Mouse (Mus musculus) embryonic fibroblast, embryonic 13.5 days (primary cell): ENCODE results near the gene Vangl2.

Source experiments
- CTCF ChIP-seq: IDR thresholded peaks from 2 replicates; pipeline ENCODE4 v1.5.1; 2011; ENCODE audit warnings: mild to moderate bottlenecking, control low read depth, low read length, moderate library complexity, borderline replicate concordance; ENCODE audit not compliant: insufficient read depth
- POLR2A ChIP-seq: IDR thresholded peaks from 2 replicates; pipeline ENCODE4 v1.6.1; 2011; ENCODE audit warnings: low read depth, mild to moderate bottlenecking, control low read depth, low read length, moderate library complexity

DNA sequence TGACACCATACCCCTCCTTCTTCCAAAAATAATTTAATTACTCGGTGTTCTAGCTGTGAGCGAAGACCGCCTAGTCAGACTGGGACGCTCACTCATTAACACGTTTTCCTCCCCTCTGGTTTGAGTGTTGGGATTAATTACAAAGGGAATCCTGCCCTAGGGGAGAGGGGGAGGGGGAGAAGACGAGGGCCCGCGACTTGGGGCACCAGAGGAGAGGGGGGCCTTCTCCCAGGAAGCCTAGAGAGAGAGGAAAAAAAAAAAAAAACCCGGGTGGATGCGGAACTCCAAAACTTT, 488 bp downstream of the Vangl2 start:
- no peak for TF ChIP-seq CTCF
- TF ChIP-seq POLR2A, result no peak
